Mouse (Mus musculus): ENCODE measurements around the gene D430041D05Rik. TPM values are rescaled to one million over a fixed set of nuclear protein-coding genes. Genes with fewer than 3 reads are reported as not detected.
A peak's percentile ranks its signal among the peaks of the same experiment; 100 is the strongest.

D430041D05Rik gene
- total RNA-seq, 2 experiments from 2014 or later, result 88.8 to 99.4 TPM

DNA sequence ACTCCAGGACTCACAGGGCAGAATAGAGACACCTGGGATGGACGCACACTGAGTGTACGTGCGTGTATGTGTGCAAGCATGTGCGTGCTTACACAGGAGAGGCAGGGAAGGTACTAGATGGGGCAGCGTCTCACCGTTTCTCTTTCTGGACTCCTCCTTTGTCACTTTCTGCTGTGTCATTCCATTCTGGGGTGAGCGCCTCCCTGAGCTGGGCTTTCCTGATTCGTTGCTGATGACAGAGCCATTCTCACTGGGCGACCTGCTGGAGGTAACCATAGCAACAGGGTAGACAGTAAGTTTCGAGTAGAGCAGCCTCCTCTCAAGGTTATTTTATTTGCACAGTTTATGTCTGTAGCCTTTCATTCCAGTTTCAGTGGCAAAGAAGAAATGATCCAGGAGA is 202.9 kb downstream of the D430041D05Rik start:
- peak; percentile 31 to 57 for DNase-seq (ENCODE audit: low spot score in 2 of 2)

- peak; percentile 52 to 89 for DNase-seq (ENCODE audit: low spot score in 2 of 2)
Measured at GRCm38 (mm10) chr2:104205623-104206022, 205.2 kb downstream of the D430041D05Rik start.

- no peak for DNase-seq (ENCODE audit: low spot score in 2 of 2)
Measured at GRCm38 (mm10) chr2:104200211-104200610, 210.6 kb downstream of the D430041D05Rik start.

DNA sequence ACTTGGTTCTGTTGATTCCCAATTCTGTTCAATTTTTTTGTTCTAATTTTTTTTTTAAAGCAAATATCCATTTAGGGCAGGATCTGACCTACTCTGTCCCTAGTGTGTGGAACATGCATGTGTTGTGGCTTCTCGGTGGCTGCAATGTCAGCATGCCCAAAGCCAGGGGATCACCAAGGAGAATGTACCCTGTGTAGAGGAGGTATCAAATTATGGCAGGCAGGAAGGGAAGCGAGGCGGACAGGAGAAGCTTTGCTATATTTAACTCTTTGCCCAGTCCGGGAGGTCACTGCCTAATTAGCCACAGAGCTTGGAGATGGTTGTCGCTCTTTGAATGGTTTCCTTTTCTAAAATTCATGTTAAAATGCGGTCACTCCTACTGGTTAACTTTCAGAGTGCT is 212.6 kb downstream of the D430041D05Rik start:
- no peak for DNase-seq (ENCODE audit: low spot score in 2 of 2)

DNA sequence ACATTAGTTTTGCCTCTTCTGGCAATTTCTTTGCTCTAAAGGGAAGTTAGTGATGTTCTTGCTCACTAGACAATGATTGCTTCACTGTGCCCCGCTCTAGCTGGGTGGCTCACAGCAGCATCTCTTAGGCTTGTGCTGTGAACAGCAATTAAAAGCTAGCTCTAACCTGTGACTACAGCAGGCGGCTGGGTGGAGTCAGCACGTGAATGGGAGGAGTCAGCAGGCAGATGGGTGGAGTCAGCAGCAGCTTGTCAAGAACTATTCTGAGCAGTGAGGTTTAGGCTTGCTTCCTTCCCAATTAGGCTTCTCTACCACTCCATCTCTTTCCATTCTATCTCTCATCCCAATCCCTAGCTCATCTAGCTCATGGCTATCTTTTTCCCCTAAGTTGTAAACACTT is 213.5 kb downstream of the D430041D05Rik start:
- no peak for DNase-seq (ENCODE audit: low spot score in 2 of 2)

GRCm38 (mm10) chr2:104192401-104193141 is 218.2 kb downstream of the D430041D05Rik start:
- DNase-seq (ENCODE audit: low spot score in 2 of 2), result peak; percentile 57 to 86

GRCm38 (mm10) chr2:104191723-104192122 is 219.1 kb downstream of the D430041D05Rik start:
- no peak for DNase-seq (ENCODE audit: low spot score in 2 of 2)

DNA sequence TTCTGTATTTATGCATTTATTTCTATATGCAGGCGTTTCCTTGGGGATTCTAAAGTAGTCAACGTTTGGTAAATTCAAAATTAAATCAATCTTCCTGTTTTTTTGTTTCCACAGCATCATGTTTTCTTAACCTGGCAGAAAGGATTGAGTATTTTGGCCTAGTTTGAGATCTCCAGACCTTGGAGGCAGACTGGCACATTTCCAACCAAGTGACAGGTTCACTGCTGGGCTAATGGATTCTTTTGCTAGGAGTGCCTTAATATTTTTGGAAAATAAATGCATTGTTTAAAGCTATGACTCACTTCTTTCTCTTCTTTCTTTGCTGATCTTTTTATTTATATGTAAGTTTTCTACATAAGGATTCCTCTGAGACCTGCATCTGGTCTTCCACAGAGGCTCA is 222.0 kb downstream of the D430041D05Rik start:
- no peak for DNase-seq (ENCODE audit: low spot score in 2 of 2)

DNA sequence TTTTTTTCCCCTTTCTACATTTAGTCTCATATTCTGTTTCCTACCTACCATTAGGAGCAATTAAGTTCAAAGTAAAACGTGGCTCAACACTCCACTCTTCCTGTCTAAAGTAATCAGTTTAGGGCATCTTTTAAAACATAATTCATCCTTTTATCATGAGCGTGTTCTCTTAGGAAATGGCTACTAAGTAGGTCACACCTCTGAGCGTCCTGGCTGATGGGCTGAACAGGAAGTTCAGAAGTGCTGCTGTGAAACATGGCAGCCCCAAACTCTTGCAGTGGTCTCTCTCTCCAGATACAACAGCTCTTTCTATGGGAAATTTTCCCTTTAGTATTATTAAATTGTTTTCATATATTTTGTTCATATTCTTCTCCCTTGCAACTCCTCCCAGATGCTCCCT is 223.7 kb downstream of the D430041D05Rik start:
- DNase-seq (ENCODE audit: low spot score in 2 of 2), result no peak

DNA sequence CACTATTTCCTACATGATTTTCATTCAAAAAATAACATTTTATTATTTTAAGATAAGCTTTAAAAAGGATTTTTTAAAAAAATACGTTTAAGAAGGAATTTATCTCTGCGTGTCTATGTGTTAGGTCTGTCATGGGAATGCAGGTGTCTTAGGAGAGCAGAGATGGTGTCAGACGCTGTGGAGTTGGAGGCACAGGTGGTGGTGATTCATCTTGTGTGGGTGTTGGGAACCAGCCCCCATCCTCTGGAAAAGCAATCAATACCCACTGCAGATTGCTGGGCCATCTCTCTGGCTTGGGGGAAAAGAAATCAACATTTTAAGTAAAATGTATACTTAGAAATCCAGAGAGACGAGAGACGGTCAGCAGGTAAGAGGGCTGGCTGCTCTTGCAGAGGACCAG is 225.2 kb downstream of the D430041D05Rik start:
- DNase-seq (ENCODE audit: low spot score in 2 of 2), result no peak

DNA sequence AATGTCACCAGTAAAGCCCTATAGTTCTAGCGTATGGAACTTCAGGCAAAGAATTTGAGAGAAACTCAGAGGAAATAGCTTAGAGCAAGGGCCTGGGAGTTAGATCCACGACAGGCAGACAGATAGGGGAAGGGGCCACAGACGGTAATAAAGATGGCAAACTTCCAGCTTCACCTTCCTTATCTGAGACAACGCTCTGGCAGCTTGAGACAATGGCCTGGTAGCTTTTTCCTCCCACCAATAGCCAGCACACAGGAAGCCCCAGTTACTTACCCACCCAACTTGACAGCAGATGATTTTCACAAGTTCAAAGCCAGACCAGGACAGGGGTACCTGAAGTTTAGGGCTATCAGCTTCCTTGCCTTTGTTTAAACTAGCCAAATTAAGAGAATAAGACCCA is 226.5 kb downstream of the D430041D05Rik start:
- no peak for DNase-seq (ENCODE audit: low spot score in 2 of 2)

- no peak for DNase-seq (ENCODE audit: low spot score in 2 of 2)
Measured at GRCm38 (mm10) chr2:104183246-104183845, 227.5 kb downstream of the D430041D05Rik start.

GRCm38 (mm10) chr2:104179636-104180035 is 231.2 kb downstream of the D430041D05Rik start:
- no peak for DNase-seq (ENCODE audit: low spot score in 2 of 2)

- no peak for DNase-seq (ENCODE audit: low spot score in 2 of 2)
Measured at GRCm38 (mm10) chr2:104178251-104178650, 232.6 kb downstream of the D430041D05Rik start.

DNA sequence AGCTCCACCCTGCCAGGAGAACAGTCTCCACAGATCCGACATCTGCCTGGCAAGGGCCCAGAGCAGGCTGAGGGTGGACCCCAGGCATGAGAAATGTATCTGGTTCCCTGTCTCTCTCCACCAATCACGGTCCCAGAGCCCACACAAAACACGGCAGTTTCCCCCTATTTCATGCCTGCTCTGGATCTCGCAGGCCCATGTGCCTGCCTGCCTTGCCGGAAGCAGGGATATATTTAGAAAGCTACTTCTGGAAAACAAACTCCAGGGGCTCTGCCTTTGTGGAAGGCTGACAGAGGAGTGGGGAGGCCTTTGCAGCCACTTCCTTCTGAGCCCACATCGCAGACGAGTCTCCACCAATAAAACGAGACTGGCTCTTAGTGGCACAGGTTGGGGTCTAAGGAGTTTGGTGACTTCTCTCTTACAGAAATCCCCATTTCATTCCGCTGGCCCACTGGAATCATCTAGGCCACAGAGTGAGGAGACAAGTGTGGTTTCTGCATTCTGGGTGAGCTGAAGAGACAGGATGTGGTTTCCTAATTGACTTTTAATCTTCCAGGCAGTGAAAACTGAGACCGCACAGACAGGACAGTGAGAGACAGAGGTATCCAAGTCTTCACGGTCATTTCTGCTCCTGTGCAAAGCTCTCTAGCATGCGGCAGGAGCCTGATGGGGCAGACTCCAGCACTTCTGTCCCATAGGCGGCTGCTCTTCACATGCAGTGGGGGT is 233.7 kb downstream of the D430041D05Rik start:
- DNase-seq (ENCODE audit: low spot score in 2 of 2), result peak; percentile 38 to 50

DNA sequence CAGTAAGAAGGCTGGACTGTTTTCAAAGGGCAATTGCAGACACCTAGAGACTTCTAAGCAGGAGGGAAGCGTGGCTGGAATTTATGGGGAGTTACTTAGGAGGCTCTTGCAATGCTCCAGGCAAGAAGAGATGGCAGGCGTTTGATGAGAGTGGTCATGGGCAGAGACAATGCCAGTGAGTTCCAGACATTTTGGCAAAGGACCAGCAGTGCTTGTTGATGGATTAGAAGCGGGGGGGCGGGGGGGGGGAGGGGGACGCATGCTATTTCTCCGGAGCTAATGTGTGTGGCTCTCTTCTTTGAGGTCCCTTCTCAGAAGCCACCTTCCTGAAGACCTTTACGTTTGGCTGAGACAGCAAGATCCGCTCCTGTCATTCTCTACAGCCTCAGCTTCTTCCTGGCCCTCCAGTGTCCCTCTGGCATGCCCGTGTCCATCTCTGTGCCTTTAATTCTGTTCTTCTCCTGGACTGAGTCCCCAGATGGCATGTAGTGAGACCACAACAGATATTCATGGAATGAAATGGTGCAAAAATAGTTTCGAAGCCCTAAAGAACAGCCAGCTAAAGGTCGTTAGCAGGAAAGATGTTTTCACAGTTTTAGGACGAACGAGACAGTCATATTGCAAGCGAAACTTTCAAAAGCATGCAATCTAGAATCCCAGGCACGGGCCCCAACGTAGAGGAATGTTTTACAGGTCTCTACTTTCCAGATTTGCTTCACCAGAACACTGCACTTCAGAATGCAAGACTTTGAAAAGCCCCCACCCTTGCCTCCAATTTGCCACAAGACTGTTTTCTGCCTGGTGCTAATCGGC is 234.4 kb downstream of the D430041D05Rik start:
- no peak for DNase-seq (ENCODE audit: low spot score in 2 of 2)

DNA sequence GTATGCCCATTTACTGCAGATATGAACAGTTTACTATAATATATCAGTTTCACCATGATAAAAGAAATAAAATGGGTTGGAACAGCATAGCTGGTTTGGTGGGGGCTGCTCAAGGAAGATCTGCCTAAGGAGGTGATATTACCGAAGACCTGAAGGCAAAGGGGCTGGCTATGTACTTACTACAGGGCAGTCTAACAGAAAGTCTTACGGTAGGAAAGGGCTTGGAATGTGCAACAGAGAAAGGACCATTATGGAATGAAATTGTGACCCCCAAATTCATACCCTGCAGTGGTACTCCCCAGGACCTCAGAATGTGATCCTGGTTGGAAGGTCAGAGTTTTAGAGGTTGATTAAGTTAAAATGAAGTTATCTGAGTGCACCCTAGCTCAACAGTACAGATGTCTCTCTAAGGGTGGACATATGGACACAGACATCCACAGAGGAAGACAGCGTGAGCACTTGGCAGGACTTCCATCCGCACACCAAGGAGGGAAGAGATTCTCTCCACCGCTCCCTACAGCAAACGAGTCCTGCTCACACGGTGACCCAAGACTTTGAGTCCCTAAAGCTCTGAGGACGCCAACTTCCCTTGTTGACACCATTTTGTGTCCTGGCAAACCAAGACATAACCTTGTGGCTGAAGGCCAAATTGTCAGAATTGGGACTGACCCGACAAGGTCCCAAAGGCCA is 235.2 kb downstream of the D430041D05Rik start:
- no peak for DNase-seq (ENCODE audit: low spot score in 2 of 2)

- no peak for DNase-seq (ENCODE audit: low spot score in 2 of 2)
Measured at GRCm38 (mm10) chr2:104173431-104173830, 237.4 kb downstream of the D430041D05Rik start.

- no peak for DNase-seq (ENCODE audit: low spot score in 2 of 2)
Measured at GRCm38 (mm10) chr2:104172695-104173348, 238.0 kb downstream of the D430041D05Rik start.
